Mouse (Mus musculus) naive thymus-derived CD4-positive, alpha-beta T cell, adult 2 months (primary cell): ENCODE measurements around the gene Susd1.

Experiments
- DNase-seq: peaks from one replicate; pipeline ENCODE4 v3.0.0-alpha.2; 2011; ENCODE audit warnings: low read depth

Susd1 gene

DNA sequence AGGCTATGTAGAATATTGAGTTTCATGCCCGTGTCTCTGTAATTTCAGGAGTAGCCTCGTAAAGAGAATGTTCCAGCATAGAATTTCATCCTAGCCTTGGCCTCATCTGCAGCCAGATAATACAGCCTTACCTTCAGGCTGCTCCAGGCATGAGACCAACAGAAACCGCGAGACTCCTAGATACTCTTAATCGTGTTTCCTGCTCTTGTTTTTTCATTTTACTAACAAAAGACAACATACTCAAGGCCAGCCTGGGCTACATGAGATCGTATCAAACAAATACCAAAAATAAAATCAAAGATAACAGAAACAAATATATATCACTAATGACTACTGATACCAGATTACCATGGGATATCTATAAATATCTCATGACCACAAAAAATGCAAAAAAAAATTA, 9.3 kb downstream of the Susd1 start:
- no peak for DNase-seq

DNA sequence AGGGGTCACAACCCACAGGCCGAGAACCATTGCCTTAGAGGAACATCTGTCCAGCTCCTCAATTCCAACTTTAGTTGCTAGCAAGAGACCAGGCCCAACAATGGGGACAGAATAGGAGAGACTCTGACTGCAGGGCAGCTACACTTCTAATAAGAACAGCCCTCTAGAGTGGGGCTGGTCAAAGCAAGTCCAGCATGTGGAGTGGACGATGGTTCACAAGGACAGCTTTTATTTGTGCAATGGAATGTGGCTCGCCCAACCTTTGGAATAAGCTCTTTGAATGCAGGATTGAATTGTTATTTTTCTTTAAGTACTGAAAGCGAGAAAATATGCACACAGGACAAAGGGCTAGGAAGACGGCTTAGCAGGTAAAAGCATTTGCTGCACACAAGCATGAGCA, 12.0 kb downstream of the Susd1 start:
- no peak for DNase-seq

DNA sequence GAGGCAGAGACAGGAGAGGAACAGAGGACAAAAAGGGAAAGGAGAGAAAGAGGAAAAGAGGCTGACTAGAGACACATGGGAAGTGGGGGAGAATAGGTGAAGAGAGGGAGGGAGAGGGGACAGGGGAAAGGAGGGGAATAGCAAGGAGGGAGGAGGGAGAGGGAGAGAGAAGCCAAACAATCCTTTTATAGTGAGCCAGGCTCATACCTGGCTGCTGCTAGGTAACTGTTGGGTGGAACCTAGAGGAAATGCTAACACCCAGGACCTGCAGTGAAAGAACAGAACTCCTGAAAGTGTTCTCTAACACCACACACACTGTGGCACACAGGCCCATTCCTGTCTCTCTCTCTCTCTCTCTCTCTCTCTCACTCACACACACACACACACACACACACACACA, 15.6 kb downstream of the Susd1 start:
- no peak for DNase-seq

- no peak for DNase-seq
These were observed 16.2 kb downstream of the Susd1 start for GRCm38 (mm10) chr4:59422025-59422783.

- no peak for DNase-seq
These were observed 17.1 kb downstream of the Susd1 start for GRCm38 (mm10) chr4:59421369-59421746.

- DNase-seq: no peak
These were observed 17.6 kb downstream of the Susd1 start for GRCm38 (mm10) chr4:59420695-59421368.

DNA sequence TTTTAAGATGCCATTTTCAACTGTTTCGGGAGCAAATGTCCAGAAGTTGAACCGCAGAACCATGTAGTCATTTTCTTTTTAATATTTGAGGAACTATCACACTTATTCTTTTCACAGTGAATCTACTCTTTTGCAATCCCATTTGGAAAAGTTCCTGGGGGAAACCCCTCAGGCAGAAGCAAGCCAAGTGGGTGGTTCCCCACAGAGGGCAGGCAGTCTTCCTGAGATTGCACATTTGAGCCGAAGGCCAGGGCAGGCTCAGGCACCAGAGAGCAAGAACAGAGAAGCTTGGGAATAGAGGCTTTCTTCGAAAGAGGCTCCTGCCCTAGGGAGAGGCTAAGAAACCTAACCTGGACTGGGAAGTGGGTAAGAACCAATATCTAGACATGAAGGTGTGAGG, 19.2 kb downstream of the Susd1 start:
- DNase-seq: no peak

DNA sequence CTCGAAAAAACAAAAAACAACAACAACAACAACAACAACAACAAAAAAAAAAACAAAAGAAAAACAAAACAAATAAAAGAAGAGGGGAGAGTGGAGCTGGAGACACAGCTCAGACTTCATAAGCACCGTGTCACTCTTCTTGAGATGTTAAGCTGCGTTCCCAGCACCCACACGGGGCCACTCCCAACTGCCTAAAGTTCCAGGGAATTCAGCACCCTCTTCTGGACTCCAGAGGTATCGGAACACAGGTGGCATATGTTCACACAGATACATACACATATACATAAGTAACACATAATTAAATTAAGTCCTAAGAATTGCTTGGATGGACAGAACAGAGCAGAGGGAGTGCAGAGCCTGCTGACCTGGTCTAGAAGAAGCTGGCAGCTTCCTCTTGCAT, 25.0 kb downstream of the Susd1 start:
- no peak for DNase-seq

DNA sequence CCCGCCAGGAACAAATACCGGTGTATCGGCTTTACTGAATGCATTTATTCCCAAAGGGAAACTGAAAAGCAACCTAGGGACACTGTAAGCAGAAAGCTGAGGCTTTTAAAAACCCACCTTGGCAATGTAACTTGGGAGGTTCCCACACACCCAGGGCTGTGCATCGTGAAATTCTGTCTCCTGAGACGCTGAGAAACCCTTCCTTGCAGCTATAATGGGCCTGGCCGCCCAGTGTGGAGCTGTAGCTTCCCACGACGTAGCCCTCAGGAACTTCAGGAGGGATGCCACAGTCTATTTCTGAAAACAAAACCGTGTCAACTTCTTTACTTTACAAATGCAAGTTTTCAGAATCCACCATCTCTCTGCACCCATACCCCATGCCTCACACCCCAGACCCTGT, 27.3 kb downstream of the Susd1 start:
- no peak for DNase-seq

DNA sequence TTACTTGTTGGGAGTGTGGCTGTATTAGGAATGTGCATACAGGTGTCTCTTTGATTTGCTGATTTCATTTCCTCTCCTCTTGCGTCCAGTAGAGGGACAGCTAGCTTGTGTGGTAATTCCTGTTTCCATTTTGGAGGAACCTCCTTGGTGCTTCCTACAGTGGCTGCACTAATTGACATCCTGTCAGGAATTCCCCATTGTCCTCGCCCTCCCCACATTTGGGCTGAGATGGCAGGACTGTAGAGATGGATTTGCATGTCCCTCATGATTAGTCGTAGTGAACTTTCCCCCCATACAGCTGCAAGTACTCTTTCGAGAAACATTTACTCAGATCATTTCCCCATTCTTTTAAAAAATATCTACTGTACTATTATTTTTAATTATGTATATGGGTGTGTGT, 30.7 kb downstream of the Susd1 start:
- DNase-seq: no peak

DNA sequence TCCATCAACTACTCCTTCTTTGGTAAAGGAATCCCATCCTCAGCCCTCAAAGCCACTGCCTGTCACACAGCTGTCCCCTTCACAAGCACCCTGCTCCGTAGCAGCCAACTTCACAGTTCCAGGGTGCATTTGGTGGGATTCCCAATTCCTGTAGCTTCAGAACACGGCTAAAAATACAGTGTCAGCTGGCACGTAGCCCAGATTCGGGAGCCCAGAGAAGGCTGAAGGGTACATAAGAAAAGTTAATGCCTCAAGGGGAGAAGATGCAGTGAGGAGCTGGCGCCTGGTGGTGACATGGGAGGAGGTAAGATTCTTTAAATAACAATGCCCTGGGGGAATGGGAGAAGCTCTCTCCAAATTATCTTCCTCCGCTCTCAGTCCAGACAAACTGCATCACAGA, 34.1 kb downstream of the Susd1 start:
- no peak for DNase-seq

DNA sequence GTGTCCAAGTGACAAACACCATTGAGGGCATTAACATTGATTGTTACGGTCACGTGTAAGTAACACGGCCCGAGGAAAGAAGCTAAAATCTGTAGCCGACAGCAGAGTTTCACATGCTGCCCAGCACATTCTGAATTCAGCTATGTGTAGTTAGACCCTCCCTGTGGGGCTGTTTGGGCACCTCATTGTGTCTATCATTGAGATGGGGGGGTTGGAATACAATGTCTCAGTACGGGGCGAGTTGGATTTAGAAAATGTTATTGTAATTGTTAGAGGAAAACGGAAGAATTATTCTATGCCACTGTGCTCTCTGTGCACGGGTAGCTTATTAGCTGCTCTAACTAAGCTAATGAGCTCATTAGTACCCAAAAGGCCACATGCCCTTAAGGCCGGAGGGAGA, 37.5 kb downstream of the Susd1 start:
- DNase-seq: no peak

- DNase-seq: no peak
These were observed 39.1 kb downstream of the Susd1 start for GRCm38 (mm10) chr4:59399343-59399742.

- no peak for DNase-seq
These were observed 42.9 kb downstream of the Susd1 start for GRCm38 (mm10) chr4:59395528-59395927.

- no peak for DNase-seq
These were observed 44.3 kb downstream of the Susd1 start for GRCm38 (mm10) chr4:59394155-59394554.

- no peak for DNase-seq
These were observed 49.9 kb downstream of the Susd1 start for GRCm38 (mm10) chr4:59388447-59389030.

DNA sequence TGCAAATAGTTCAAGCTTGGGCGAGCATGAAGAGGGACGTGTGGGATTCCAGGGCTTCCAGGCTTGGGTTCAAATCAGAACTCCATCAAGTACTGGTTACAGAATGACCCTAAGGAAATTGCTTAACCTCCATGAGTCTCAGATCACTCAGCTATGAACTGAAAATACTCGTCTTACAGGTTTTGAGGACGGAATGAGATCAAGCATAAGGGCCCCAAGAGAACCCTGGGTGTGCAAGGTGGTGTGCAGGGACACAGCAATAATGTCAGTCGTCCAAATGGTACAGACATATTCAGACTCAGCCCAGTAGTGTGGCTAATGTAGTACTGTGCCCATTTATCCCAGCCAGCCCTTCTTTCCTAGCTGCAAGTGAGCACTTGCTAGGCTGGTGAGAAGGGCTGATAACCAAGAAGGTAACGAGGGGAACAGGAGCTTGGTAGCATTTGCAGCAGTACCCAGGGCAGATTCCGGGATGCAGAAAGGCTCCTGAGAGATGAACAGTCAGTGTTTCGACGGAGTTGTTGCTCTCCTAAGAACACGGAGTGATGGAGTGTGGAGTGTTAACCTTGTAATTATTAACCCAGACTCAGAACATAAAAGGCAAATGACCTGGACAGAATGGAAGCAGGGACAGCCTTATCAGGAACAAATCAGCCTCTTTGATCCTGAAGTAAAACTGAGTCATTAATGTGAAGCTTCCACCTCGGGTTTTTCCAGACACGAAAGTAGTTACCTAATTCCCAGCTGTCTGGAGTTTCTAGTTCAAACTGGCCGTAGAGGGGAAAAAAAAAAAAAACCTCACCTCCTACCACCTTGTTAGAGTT, 50.8 kb downstream of the Susd1 start:
- no peak for DNase-seq

DNA sequence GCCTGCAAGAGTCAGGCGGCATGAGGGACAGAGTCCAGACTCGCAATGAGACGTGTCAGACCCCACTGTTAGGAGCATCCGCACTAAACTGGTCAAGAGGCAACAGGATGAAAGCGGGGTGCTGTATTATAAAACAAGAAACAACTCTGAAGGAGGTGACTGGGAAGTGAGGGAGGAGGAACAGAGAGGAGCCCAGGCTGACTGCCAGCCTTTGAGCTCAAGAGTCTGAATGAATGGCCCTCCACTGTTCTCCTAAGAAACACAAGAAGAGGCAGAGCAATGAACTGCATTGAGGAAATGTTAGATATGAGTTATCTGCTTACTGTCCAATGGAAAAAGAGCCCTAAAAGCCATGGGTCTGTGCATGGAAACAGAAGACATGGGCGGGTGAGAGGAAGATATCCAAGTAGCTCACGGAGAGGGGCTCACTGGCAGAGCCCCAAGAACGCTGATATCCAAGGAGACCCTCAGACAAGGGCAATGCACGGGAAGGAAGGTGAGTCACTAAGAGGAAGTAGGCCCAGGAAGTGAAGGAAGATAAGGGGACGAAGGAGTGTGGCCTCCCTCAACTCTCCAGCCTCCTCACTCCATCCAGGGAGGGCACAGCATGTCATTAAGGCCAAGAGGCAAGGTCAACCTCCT, 53.1 kb downstream of the Susd1 start:
- DNase-seq: no peak

DNA sequence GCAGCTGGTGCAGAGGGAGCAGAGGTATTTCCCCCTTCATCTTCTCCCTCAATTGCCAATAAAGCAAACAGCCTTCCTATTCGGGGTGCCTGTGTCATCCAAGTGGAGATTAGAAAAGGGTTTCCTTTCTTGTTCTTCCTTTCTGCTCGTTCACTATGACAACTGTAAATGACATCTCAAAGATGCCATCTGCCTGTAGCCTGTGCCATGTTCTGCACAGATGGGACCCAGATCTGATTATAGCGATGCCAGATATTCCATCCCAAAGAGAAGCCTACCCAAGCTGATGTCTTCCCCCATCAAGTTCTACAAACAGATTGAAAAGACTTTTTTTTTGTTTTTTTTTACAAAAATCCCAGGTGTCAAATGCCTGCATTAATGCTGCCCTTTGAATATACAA, 54.6 kb downstream of the Susd1 start:
- DNase-seq: no peak

- DNase-seq: no peak
These were observed 56.3 kb downstream of the Susd1 start for GRCm38 (mm10) chr4:59382131-59382530.

- no peak for DNase-seq
These were observed 57.3 kb downstream of the Susd1 start for GRCm38 (mm10) chr4:59381007-59381743.
